Mouse (Mus musculus) liver, embryonic 16.5 days (tissue): ENCODE measurements around the gene Acaca. TPM values are rescaled to one million over a fixed set of nuclear protein-coding genes. Genes with fewer than 3 reads are reported as not detected.

Experiments used
- ATAC-seq: fragments of 200-750 bp; cut with Nextera tagmentation; 2 replicates; pipeline ENCODE4 v1.8.0; 2017; ENCODE audit warnings: low read depth, mild to moderate bottlenecking, moderate number of reproducible peaks, moderate library complexity
- H3K27ac ChIP-seq: fragments of 300-500 bp; sonication (generic); 2 replicates; pipeline ENCODE4 v1.5.1; 2014; ENCODE audit warnings: mild to moderate bottlenecking, low read length
- H3K27me3 ChIP-seq: fragments of 300-500 bp; sonication (generic); 2 replicates; pipeline ENCODE4 v1.6.1; 2014; ENCODE audit warnings: low read depth, low read length, mixed read lengths; ENCODE audit not compliant: control insufficient read depth, insufficient read depth
- H3K36me3 ChIP-seq: fragments of 300-500 bp; sonication (generic); 2 replicates; pipeline ENCODE4 v1.6.1; 2014; ENCODE audit warnings: mild to moderate bottlenecking; ENCODE audit not compliant: control insufficient read depth, insufficient read depth
- H3K4me1 ChIP-seq: fragments of 300-500 bp; sonication (generic); 2 replicates; pipeline ENCODE4 v1.6.1; 2014; ENCODE audit warnings: low read depth, low read length, mixed read lengths; ENCODE audit not compliant: control insufficient read depth
- H3K4me2 ChIP-seq: fragments of 300-500 bp; sonication (generic); 2 replicates; pipeline ENCODE4 v1.6.1; 2014; ENCODE audit warnings: low read depth, low read length, mixed read lengths
- H3K4me3 ChIP-seq: fragments of 300-500 bp; sonication (generic); 2 replicates; pipeline ENCODE4 v1.5.1; 2014; ENCODE audit warnings: low read depth, mild to moderate bottlenecking, low read length
- H3K9ac ChIP-seq: fragments of 300-500 bp; sonication (generic); 2 replicates; pipeline ENCODE4 v1.6.1; 2014; ENCODE audit warnings: low read depth, low read length
- H3K9me3 ChIP-seq: fragments of 300-500 bp; sonication (generic); replicated peaks from 2 replicates; pipeline ENCODE4 v1.6.1; 2016; ENCODE audit warnings: low read length; ENCODE audit not compliant: control insufficient read depth
- WGBS: fragments of 180-500 bp; shearing (Covaris S2); extraction: QIAGEN DNeasy Blood & Tissue Kit; methylation state at CpG from one replicate; pipeline ENCODE4 v1.1.7; 2014; ENCODE audit not compliant: insufficient replicate concordance; 5-methylcytosine and 5-hydroxymethylcytosine counted together
- polyA plus RNA-seq: library from polyadenylated mRNA; unstranded; fragments of >200 nt; fragmentation: Nextera tagmentation; extraction: Ambion mirVana; gene quantifications from 2 replicates; pipeline ENCODE4 v1.2.1, GENCODE M21; 2015

The Acaca gene
- polyA plus RNA-seq, 1 experiment from 2014 or later, result 6.7 TPM

GRCm38 (mm10) chr11:84353058-84353726 is 223.7 kb downstream of the Acaca start:
- ATAC-seq, result peak; percentile 74
- no peaks in the 10 kb centered on the region for H3K27me3 ChIP-seq
- H3K4me3 ChIP-seq, result no peak overlapping the region
- no peaks in the 10 kb centered on the region for H3K36me3 ChIP-seq
- no peak overlapping the region for H3K9ac ChIP-seq
- H3K4me2 ChIP-seq, result no peak overlapping the region
- no peak overlapping the region for H3K27ac ChIP-seq
- 71% methylated on average over 7 of the region's 7 CpGs for WGBS
- peaks cover 5% of the 10 kb centered on the region; the same call in 1 of the 2 replicates for H3K4me1 ChIP-seq
- no peaks in the 10 kb centered on the region for H3K9me3 ChIP-seq

- H3K27me3 ChIP-seq, result no peaks in the 10 kb centered on the region
- H3K9ac ChIP-seq, result no peak overlapping the region
- H3K4me1 ChIP-seq, result no peaks in the 10 kb centered on the region
- no peaks in the 10 kb centered on the region for H3K36me3 ChIP-seq
- H3K27ac ChIP-seq, result no peak overlapping the region
- H3K4me2 ChIP-seq, result no peak overlapping the region
- WGBS, result 74% methylated on average over 3 of the region's 3 CpGs
- no peak overlapping the region for H3K4me3 ChIP-seq
- H3K9me3 ChIP-seq, result no peaks in the 10 kb centered on the region
- no peak for ATAC-seq
Measured at GRCm38 (mm10) chr11:84357304-84357703, 227.8 kb downstream of the Acaca start.

- Histone ChIP-seq H3K27me3 (no peaks in the 10 kb centered on the region), H3K4me3 (no peak overlapping the region), H3K4me2 (no peak overlapping the region), H3K9me3 (no peaks in the 10 kb centered on the region), H3K36me3 (no peaks in the 10 kb centered on the region), H3K27ac (no peak overlapping the region), H3K4me1 (no peaks in the 10 kb centered on the region), H3K9ac (no peak overlapping the region)
- no peak for ATAC-seq
- 65% methylated on average over 2 of the region's 2 CpGs for WGBS
Measured at GRCm38 (mm10) chr11:84357771-84358170, 228.3 kb downstream of the Acaca start.

DNA sequence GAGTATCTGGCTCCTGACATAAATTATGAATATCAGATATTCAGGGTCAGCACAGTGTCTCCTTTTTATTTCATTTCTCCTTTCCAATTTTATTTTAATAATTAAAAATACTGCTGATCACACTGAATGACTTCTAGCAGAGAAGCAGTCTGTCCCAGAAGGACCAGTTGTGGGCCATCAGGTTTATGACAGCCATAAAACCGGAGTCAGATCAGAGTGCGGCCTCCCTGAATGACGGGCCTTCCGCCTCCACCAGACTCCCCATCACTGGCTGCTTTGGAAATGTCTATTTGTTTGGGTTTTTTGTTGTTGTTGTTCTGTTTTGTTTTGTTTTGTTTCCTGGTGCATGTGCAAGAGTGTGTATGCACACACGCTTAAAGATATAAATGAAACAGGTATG is 232.1 kb downstream of the Acaca start:
- no peaks in the 10 kb centered on the region for H3K4me1 ChIP-seq
- H3K9ac ChIP-seq, result no peak overlapping the region
- H3K4me3 ChIP-seq, result no peak overlapping the region
- no peaks in the 10 kb centered on the region for H3K27me3 ChIP-seq
- no peak for ATAC-seq
- no peak overlapping the region for H3K4me2 ChIP-seq
- no peak overlapping the region for H3K27ac ChIP-seq
- 85% methylated on average over 5 of the region's 5 CpGs for WGBS
- no peaks in the 10 kb centered on the region for H3K36me3 ChIP-seq
- no peaks in the 10 kb centered on the region for H3K9me3 ChIP-seq

DNA sequence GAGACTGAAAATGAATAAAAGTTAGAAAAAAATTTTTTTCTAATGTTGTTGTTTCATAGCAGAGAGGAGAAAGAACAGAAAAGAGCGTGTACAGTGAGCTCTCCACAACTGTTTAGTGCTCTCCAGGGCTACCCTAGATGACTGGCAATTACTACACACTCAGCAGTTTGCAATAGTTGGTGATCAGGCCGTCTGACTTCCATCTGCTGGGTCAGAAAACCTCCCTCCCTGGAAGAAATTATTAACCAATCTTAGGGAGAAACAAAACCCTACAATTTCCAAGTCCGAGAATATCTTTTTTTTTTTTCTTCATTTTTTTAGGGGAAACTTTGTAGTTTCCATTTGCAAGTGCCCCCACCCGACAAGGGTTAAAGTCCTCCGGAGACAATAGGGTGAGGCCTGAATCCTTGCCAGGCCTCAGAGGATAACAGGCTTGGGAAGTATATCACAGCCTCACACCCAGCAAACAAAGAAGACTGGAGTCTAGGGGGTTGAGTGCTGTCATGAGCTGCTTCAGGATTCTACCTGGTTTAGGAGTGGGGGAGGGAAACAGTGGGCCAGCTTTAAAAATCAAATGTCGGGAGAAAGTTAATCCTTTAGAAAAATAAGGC is 233.3 kb downstream of the Acaca start:
- Histone ChIP-seq H3K9me3 (no peaks in the 10 kb centered on the region), H3K36me3 (no peaks in the 10 kb centered on the region), H3K27me3 (no peaks in the 10 kb centered on the region), H3K4me3 (no peak overlapping the region), H3K4me2 (no peak overlapping the region), H3K4me1 (no peaks in the 10 kb centered on the region), H3K9ac (no peak overlapping the region), H3K27ac (no peak overlapping the region)
- WGBS, result 62% methylated on average over 6 of the region's 6 CpGs
- no peak for ATAC-seq

- H3K27ac ChIP-seq, result no peak overlapping the region
- WGBS, result 31% methylated on average over 1 of the region's 1 CpGs
- H3K9me3 ChIP-seq, result no peaks in the 10 kb centered on the region
- H3K9ac ChIP-seq, result no peak overlapping the region
- no peak overlapping the region for H3K4me2 ChIP-seq
- H3K36me3 ChIP-seq, result no peaks in the 10 kb centered on the region
- no peak overlapping the region for H3K4me3 ChIP-seq
- ATAC-seq, result no peak
- H3K4me1 ChIP-seq, result no peaks in the 10 kb centered on the region
- H3K27me3 ChIP-seq, result no peaks in the 10 kb centered on the region
Measured at GRCm38 (mm10) chr11:84365313-84365712, 235.8 kb downstream of the Acaca start.

- Histone ChIP-seq H3K4me3 (no peak overlapping the region), H3K9me3 (no peaks in the 10 kb centered on the region), H3K9ac (no peak overlapping the region), H3K27ac (no peak overlapping the region), H3K27me3 (no peaks in the 10 kb centered on the region), H3K4me1 (no peaks in the 10 kb centered on the region), H3K4me2 (no peak overlapping the region), H3K36me3 (peaks cover 3% of the 10 kb centered on the region; the same call in 1 of the 2 replicates)
- 46% methylated on average over 2 of the region's 2 CpGs for WGBS
- no peak for ATAC-seq
Measured at GRCm38 (mm10) chr11:84368902-84369301, 239.4 kb downstream of the Acaca start.

GRCm38 (mm10) chr11:84373122-84373521 is 243.7 kb downstream of the Acaca start:
- H3K27ac ChIP-seq, result no peak overlapping the region
- no peak for ATAC-seq
- H3K4me3 ChIP-seq, result no peak overlapping the region
- H3K4me1 ChIP-seq, result no peaks in the 10 kb centered on the region
- H3K36me3 ChIP-seq, result peaks cover 3% of the 10 kb centered on the region; the same call in 1 of the 2 replicates
- no peaks in the 10 kb centered on the region for H3K9me3 ChIP-seq
- H3K27me3 ChIP-seq, result no peaks in the 10 kb centered on the region
- no peak overlapping the region for H3K9ac ChIP-seq
- H3K4me2 ChIP-seq, result no peak overlapping the region
- WGBS, result 78% methylated on average over 4 of the region's 4 CpGs

GRCm38 (mm10) chr11:84375951-84376496 is 246.6 kb downstream of the Acaca start:
- no peak for ATAC-seq
- 60% methylated on average over 3 of the region's 3 CpGs for WGBS
- H3K27me3 ChIP-seq, result no peaks in the 10 kb centered on the region
- no peak overlapping the region for H3K4me3 ChIP-seq
- no peaks in the 10 kb centered on the region for H3K9me3 ChIP-seq
- no peaks in the 10 kb centered on the region for H3K4me1 ChIP-seq
- H3K4me2 ChIP-seq, result no peak overlapping the region
- no peak overlapping the region for H3K27ac ChIP-seq
- H3K36me3 ChIP-seq, result peaks cover 3% of the 10 kb centered on the region; the same call in 1 of the 2 replicates
- no peak overlapping the region for H3K9ac ChIP-seq
